Mouse (Mus musculus): ENCODE results near the gene Cep295. TPM values are rescaled to one million over a fixed set of nuclear protein-coding genes. Genes with fewer than 3 reads are reported as not detected.
A peak's percentile ranks its signal among the peaks of the same experiment; 100 is the strongest.

Gene Cep295
- polyA plus RNA-seq, 1 experiment from 2014 or later = 16.1 TPM

DNA sequence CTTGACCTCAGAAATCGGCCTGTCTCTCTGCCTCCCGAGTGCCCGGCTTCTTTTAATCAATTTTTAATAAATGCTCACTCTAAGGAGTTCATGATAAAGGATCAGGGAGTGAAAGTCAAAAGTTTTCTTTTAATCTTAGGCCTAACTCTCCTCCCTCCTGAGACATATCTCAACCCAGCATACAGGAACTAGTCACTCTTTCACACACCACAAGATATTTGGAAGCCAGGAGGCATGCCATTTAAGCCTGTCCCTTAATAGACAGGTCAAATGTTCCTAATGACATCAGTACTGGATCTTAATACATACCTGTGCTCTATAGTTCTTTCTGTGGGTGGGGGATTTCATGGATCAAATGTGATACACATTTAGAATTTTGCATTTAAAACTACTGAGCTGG lies 79.2 kb downstream of the Cep295 start:
- peaks cover 47% of the 10 kb centered on the region for H3K36me3 ChIP-seq (replicated peaks; ENCODE audit: control insufficient read depth, insufficient read depth)
- WGBS = 96% methylated on average over 3 of the region's 3 CpGs
- peaks cover 14% of the 10 kb centered on the region for H3K4me1 ChIP-seq (replicated peaks; ENCODE audit: control insufficient read depth, insufficient read depth, low read length)
- no peaks in the 10 kb centered on the region for H3K9me3 ChIP-seq (ENCODE audit: control insufficient read depth, low read length)
- no peak overlapping the region for H3K9ac ChIP-seq
- ATAC-seq (ENCODE audit: low FRiP score) (no peak), DNase-seq (ENCODE audit: low spot score) (no peak)
- H3K4me3 ChIP-seq (replicated peaks; ENCODE audit: low read length) = no peak overlapping the region
- H3K27me3 ChIP-seq (ENCODE audit: control insufficient read depth, insufficient read depth, low read length) = no peaks in the 10 kb centered on the region
- peak overlapping the region; percentile 64 for H3K4me2 ChIP-seq (replicated peaks)
- no peak overlapping the region for H3K27ac ChIP-seq

DNA sequence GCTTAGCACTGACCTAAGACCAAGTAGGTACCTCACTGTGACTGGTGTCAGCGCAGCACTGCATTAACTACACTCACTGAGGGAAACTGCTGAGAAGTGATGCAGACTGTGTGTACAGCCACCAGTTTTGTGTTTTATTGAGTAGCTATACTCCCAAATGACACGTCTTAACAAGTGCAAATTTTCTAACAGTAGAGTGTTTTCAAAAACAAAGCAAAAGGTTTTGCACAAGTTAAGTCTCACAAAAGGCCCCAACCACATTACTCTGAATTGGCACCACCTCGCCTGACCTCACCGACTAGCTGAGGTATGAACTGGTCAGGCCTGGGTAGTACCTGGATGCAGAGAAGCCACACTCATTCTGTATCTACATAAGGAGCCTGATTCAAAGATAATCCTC lies 80.7 kb downstream of the Cep295 start:
- Histone ChIP-seq H3K4me1 (replicated peaks; ENCODE audit: control insufficient read depth, insufficient read depth, low read length) (peaks cover 14% of the 10 kb centered on the region), H3K27me3 (ENCODE audit: control insufficient read depth, insufficient read depth, low read length) (no peaks in the 10 kb centered on the region), H3K36me3 (replicated peaks; ENCODE audit: control insufficient read depth, insufficient read depth) (peaks cover 57% of the 10 kb centered on the region), H3K9me3 (ENCODE audit: control insufficient read depth, low read length) (no peaks in the 10 kb centered on the region), H3K27ac (no peak overlapping the region), H3K4me2 (replicated peaks) (no peak overlapping the region), H3K9ac (no peak overlapping the region), H3K4me3 (replicated peaks; ENCODE audit: low read length) (no peak overlapping the region)
- 95% methylated on average over 4 of the region's 4 CpGs for WGBS
- ATAC-seq (ENCODE audit: low FRiP score) = no peak
- DNase-seq (ENCODE audit: low spot score) = no peak

- peaks cover 86% of the 10 kb centered on the region for H3K36me3 ChIP-seq (replicated peaks; ENCODE audit: control insufficient read depth, insufficient read depth)
- 97% methylated on average over 2 of the region's 2 CpGs for WGBS
- no peak for ATAC-seq (ENCODE audit: low FRiP score)
Observed at GRCm38 (mm10) chr9:15273981-15274380, 83.6 kb downstream of the Cep295 start.

More at GRCm38 (mm10) chr9:15273981-15274380, 83.6 kb downstream of the Cep295 start:
- Histone ChIP-seq H3K4me2 (replicated peaks) (no peak overlapping the region), H3K4me1 (replicated peaks; ENCODE audit: control insufficient read depth, insufficient read depth, low read length) (peaks cover 7% of the 10 kb centered on the region), H3K9me3 (ENCODE audit: control insufficient read depth, low read length) (no peaks in the 10 kb centered on the region), H3K27me3 (ENCODE audit: control insufficient read depth, insufficient read depth, low read length) (no peaks in the 10 kb centered on the region), H3K9ac (no peak overlapping the region), H3K27ac (no peak overlapping the region), H3K4me3 (replicated peaks; ENCODE audit: low read length) (no peak overlapping the region)
- DNase-seq (ENCODE audit: low spot score) = no peak

Small RNA genes within 50 kb of the gene (microRNA-seq; reads per million reads assigned to microRNA genes)
- gene Gm49349 (not detected), gene mmu-mir-7650 (not detected)

Other genes with a start within 250 kb of the Cep295 start
- not detected in 2 replicates for gene Hephl1, start 245.7 kb downstream of the Cep295 start, polyA plus RNA-seq (2014; fragmentation: Nextera tagmentation; extraction: Ambion mirVana)
- gene Vstm5, start 118.7 kb downstream of the Cep295 start, polyA plus RNA-seq (2014; fragmentation: Nextera tagmentation; extraction: Ambion mirVana) = 30.5 and 35.9 TPM in 2 replicates
- gene Med17, start 77.9 kb downstream of the Cep295 start, polyA plus RNA-seq (2014; fragmentation: Nextera tagmentation; extraction: Ambion mirVana) = 33.0 and 40.2 TPM in 2 replicates
- gene Taf1d, start 51.6 kb downstream of the Cep295 start, polyA plus RNA-seq (2014; fragmentation: Nextera tagmentation; extraction: Ambion mirVana) = 41.3 and 43.1 TPM in 2 replicates
- gene 4931406C07Rik, start 51.3 kb downstream of the Cep295 start, polyA plus RNA-seq (2014; fragmentation: Nextera tagmentation; extraction: Ambion mirVana) = 10.8 and 12.2 TPM in 2 replicates
- 1.1 and 2.2 TPM in 2 replicates for gene Smco4, start 135.6 kb upstream of the Cep295 start, polyA plus RNA-seq (2014; fragmentation: Nextera tagmentation; extraction: Ambion mirVana)

Data from hindbrain, embryonic 14.5 days (tissue).